Mouse (Mus musculus) heart, postnatal 0 days (tissue): Measurements from ENCODE around the gene Tbc1d2b. TPM values are rescaled to one million over a fixed set of nuclear protein-coding genes. Genes with fewer than 3 reads are reported as not detected.

ENCODE experiments used
- ATAC-seq: fragments of 200-750 bp; cut with Nextera tagmentation; 2 replicates; pipeline ENCODE4 v1.8.0; 2017; ENCODE audit warnings: low read depth, moderate number of reproducible peaks, moderate library complexity; ENCODE audit not compliant: insufficient read depth
- DNase-seq: peaks from one replicate; pipeline ENCODE4 v3.0.0-alpha.2; 2016; ENCODE audit warnings: low spot score
- H3K27ac ChIP-seq: fragments of 300-500 bp; sonication (generic); 2 replicates; pipeline ENCODE4 v1.5.1; 2014; ENCODE audit warnings: low read depth, mild to moderate bottlenecking
- H3K27me3 ChIP-seq: fragments of 300-500 bp; sonication (generic); 2 replicates; pipeline ENCODE4 v1.6.1; 2014; ENCODE audit warnings: low read length, mixed read lengths; ENCODE audit not compliant: control insufficient read depth, insufficient read depth
- H3K36me3 ChIP-seq: fragments of 300-500 bp; sonication (generic); replicated peaks from 2 replicates; pipeline ENCODE4 v1.6.1; 2014; ENCODE audit warnings: low read length, mixed read lengths; ENCODE audit not compliant: control insufficient read depth, insufficient read depth
- H3K4me1 ChIP-seq: fragments of 300-500 bp; sonication (generic); 2 replicates; pipeline ENCODE4 v1.6.1; 2014; ENCODE audit warnings: antibody characterized with exemption; ENCODE audit not compliant: control insufficient read depth, insufficient read depth
- H3K4me2 ChIP-seq: fragments of 300-500 bp; sonication (generic); 2 replicates; pipeline ENCODE4 v1.6.1; 2014; ENCODE audit warnings: low read depth, mild to moderate bottlenecking, low read length, moderate library complexity
- H3K4me3 ChIP-seq: fragments of 300-500 bp; sonication (generic); 2 replicates; pipeline ENCODE4 v1.5.1; 2014; ENCODE audit warnings: low read depth, low read length
- H3K9ac ChIP-seq: fragments of 300-500 bp; sonication (generic); replicated peaks from 2 replicates; pipeline ENCODE4 v1.6.1; 2014; ENCODE audit warnings: low read depth, low read length, mixed read lengths
- H3K9me3 ChIP-seq: fragments of 300-500 bp; sonication (generic); replicated peaks from 2 replicates; pipeline ENCODE4 v1.6.1; 2016; ENCODE audit warnings: low read length; ENCODE audit not compliant: control insufficient read depth
- CTCF ChIP-seq: IDR thresholded peaks from 2 replicates; pipeline ENCODE4 v1.5.1; 2016; ENCODE audit warnings: antibody characterized with exemption, control low read depth, low read depth
- EP300 ChIP-seq: IDR thresholded peaks from 2 replicates; pipeline ENCODE4 v1.6.1; 2016; ENCODE audit warnings: antibody characterized with exemption, low read depth
- WGBS: fragments of 180-500 bp; shearing (Covaris S2); extraction: QIAGEN DNeasy Blood & Tissue Kit; methylation state at CpG from one replicate; pipeline ENCODE4 v1.1.7; 2014; 5-methylcytosine and 5-hydroxymethylcytosine counted together
- polyA plus RNA-seq: library from polyadenylated mRNA; unstranded; fragments of >200 nt; fragmentation: Nextera tagmentation; extraction: Ambion mirVana; gene quantifications from 2 replicates; pipeline ENCODE4 v1.2.1, GENCODE M21; 2015
- total RNA-seq: library from RNA; depleted of rRNA; stranded (reverse); fragments of >200 nt; gene quantifications from 2 replicates; pipeline ENCODE4 v1.2.3, GENCODE M21; 2014; ENCODE audit warnings: low replicate concordance

Gene Tbc1d2b
- total and polyA plus RNA-seq, 2 experiments from 2014 or later: 2.9 to 24.7 TPM

DNA sequence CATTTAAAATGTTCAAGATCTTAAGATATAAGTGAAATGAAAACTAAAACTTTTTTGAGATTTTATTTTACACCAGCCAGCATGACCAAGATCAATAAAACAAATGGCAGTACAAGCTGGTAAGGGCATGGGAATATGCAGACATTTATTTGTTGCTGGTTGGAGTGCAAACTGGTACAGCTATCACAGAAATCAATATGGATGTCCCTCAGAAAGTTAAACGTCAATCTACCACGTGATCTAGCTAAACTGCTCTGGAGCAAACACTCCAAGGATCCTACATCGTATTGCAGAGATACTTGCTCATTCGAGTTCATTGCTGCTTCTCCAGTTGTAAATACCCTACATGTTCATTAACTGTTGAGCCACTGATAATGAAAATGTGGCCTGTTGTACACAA, 32.1 kb upstream of the Tbc1d2b start:
- Histone ChIP-seq H3K27ac (no peak overlapping the region), H3K4me2 (no peak overlapping the region), H3K4me1 (no peaks in the 10 kb centered on the region), H3K4me3 (no peak overlapping the region), H3K9ac (no peak overlapping the region), H3K9me3 (no peaks in the 10 kb centered on the region), H3K27me3 (no peaks in the 10 kb centered on the region), H3K36me3 (no peaks in the 10 kb centered on the region)
- TF ChIP-seq CTCF (no peak), EP300 (no peak)
- 72% methylated on average over 4 of the region's 4 CpGs for WGBS
- ATAC-seq: no peak
- DNase-seq: no peak

DNA sequence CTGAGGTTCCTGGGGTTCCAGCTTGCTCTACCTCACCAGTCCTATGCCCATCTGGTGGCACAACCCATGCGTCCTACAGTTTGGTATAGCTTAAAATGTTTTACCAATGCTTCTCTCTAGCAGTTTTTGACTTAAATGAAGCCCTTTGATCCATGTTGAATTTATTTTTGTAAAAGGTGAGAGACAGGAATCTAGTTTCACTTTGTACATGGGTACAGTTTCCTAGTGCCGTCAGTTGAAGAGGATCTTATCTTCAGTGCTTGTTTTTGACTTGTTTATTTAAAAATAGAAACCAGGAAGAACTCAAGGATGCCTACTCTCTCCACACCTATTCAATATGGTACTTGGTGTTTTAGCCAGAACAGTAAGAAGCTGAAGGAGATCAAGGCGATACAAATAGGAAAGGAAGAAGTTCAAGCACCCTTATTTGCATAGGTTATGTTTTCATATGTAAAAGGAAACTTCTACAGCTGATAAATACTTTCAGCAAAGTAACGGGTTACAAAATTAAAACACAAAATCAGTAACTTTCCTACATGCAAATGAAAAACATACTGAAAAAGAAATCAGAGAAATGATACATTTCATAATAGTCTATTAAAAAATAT, 30.6 kb upstream of the Tbc1d2b start:
- H3K4me2 ChIP-seq: no peak overlapping the region
- TF ChIP-seq CTCF (no peak), EP300 (no peak)
- no peaks in the 10 kb centered on the region for H3K9me3 ChIP-seq
- DNase-seq: no peak
- H3K4me3 ChIP-seq: no peak overlapping the region
- WGBS: 56% methylated on average over 4 of the region's 4 CpGs
- ATAC-seq: no peak
- no peak overlapping the region for H3K9ac ChIP-seq
- no peaks in the 10 kb centered on the region for H3K4me1 ChIP-seq
- H3K36me3 ChIP-seq: no peaks in the 10 kb centered on the region
- H3K27me3 ChIP-seq: no peaks in the 10 kb centered on the region
- no peak overlapping the region for H3K27ac ChIP-seq

DNA sequence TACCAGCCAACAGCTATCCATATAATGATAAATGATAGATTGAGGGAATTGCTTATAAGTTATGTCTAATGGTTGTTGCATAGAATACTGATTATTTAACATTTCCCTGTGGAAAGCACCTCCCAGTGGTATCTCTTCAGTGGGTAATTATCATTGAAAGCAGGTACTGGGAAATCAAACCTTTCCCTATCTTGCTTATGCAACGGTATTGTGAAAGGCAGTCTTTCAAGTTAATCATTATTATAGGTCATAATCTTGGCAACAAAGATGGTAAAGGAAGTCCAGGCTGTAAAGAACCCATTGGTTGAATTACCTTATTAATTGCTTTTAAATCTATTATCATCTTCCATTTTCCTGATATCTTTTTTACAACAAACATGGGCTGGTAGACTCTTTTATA, 27.0 kb upstream of the Tbc1d2b start:
- Histone ChIP-seq H3K4me3 (no peak overlapping the region), H3K4me2 (no peak overlapping the region), H3K9ac (no peak overlapping the region), H3K9me3 (no peaks in the 10 kb centered on the region), H3K36me3 (no peaks in the 10 kb centered on the region), H3K27ac (no peak overlapping the region), H3K4me1 (no peaks in the 10 kb centered on the region), H3K27me3 (no peaks in the 10 kb centered on the region)
- 82% methylated on average over 1 of the region's 1 CpGs for WGBS
- TF ChIP-seq EP300 (no peak), CTCF (no peak)
- ATAC-seq (no peak), DNase-seq (no peak)

DNA sequence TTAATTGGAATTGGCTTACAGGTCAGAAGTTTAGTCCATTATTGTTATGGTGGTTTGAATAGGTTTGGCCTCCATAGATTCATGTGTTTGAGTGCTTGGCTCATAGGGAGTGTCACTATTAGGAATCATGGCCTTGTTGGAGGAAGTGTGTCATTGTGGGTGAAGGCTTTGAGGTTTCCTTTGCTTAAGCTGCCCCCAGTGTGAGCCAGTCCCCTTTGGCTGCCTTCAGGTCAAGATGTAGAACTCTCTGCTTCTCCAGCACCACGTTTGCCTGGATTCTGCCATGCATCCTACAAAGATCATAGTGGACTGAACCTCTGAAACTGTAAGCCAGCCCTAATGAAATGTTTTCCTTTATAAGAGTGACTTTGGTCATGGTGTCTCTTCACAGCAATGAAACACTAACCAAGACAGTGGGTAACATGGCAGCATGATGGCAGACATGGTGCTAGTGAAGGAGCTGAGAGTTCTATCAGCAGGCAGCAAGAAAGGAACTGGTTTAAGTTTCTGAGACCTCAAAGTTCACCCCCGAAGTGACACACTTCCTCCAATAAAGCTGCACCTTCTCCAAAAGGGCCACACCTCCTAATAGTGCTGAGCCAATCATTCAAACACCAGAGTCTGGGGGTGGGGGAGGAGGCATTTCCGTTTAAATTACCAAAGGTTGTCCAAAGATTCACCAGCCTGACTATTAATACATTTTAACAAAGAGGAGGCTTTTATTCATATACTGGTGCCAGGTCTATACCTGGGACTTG, 23.2 kb upstream of the Tbc1d2b start:
- TF ChIP-seq EP300: no peak
- TF ChIP-seq CTCF: no peak
- H3K4me3 ChIP-seq: no peak overlapping the region
- DNase-seq: no peak
- H3K9me3 ChIP-seq: no peaks in the 10 kb centered on the region
- 51% methylated on average over 3 of the region's 3 CpGs for WGBS
- no peak overlapping the region for H3K9ac ChIP-seq
- no peaks in the 10 kb centered on the region for H3K27me3 ChIP-seq
- no peak overlapping the region for H3K27ac ChIP-seq
- H3K4me2 ChIP-seq: no peak overlapping the region
- ATAC-seq: no peak
- H3K36me3 ChIP-seq: no peaks in the 10 kb centered on the region
- H3K4me1 ChIP-seq: no peaks in the 10 kb centered on the region

DNA sequence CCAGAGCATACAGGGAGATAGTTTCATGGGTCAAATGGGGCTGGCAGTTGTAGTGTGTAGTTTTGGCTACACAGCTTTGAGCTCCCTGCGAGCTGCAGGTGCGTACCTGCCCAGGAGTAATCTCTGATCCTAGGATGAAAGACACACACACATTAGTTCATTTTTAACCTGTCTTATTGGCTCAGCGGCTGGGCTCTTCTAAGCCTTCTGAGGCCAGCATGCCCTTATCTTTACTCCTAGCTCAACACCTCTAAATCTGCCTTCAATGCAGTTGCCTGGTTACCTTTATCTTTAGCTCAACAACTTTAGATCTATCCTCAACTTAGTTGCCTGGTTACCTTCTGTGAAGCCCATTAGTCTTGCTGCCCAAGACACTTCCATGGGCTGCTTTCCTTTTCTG, 7.8 kb upstream of the Tbc1d2b start:
- Histone ChIP-seq H3K4me3 (no peak overlapping the region), H3K9ac (no peak overlapping the region), H3K27ac (no peak overlapping the region), H3K4me2 (no peak overlapping the region), H3K27me3 (no peaks in the 10 kb centered on the region), H3K36me3 (no peaks in the 10 kb centered on the region), H3K9me3 (no peaks in the 10 kb centered on the region), H3K4me1 (peaks cover 4% of the 10 kb centered on the region; the same call in 1 of the 2 replicates)
- DNase-seq (no peak), ATAC-seq (no peak)
- no peak for TF ChIP-seq CTCF
- TF ChIP-seq EP300: no peak
- WGBS: 44% methylated on average over 3 of the region's 3 CpGs

DNA sequence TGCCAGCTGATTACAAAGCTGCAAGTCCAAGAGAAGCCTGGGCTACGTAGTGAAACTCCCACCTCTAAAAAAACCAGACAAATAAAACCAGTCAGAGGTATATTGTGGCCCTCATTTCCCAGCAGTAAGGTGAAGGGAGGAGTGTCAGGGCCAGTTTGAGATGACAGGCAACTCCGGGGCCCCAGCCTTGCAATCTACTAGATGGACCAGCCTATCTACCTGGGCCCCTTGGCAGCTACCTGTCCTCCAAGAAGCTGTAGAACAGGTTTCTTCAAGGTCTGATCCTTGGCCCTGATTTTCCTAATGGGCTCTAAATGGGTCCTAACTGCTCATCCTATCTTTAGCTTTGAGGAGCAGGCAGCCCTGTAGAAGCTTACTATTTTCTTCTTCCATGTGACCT, 7.3 kb upstream of the Tbc1d2b start:
- Histone ChIP-seq H3K9ac (no peak overlapping the region), H3K4me3 (no peak overlapping the region), H3K4me2 (no peak overlapping the region), H3K36me3 (no peaks in the 10 kb centered on the region), H3K27me3 (no peaks in the 10 kb centered on the region), H3K9me3 (no peaks in the 10 kb centered on the region), H3K27ac (no peak overlapping the region), H3K4me1 (peaks cover 4% of the 10 kb centered on the region; the same call in 1 of the 2 replicates)
- ATAC-seq: no peak
- 47% methylated on average over 2 of the region's 2 CpGs for WGBS
- TF ChIP-seq EP300: no peak
- no peak for TF ChIP-seq CTCF
- no peak for DNase-seq
